Mouse (Mus musculus): ENCODE data around the gene Erap1. TPM values are rescaled to one million over a fixed set of nuclear protein-coding genes. Genes with fewer than 3 reads are reported as not detected.

The Erap1 gene
- 1 to 10 TPM in 1 of 2 experiments, under 1 TPM in 1; 0.30 to 4.1 TPM for polyA plus RNA-seq (2012; fragmentation: generic; extraction: Trizol)

GRCm38 (mm10) chr13:74638793-74639711 is at the start of gene Erap1:
Gene Erap1, plus strand, starts transcription at chr13:74639568.

Other genes starting within 250 kb of the Erap1 start
- gene Zfp72, start 248.7 kb upstream of the Erap1 start, polyA plus RNA-seq (2012; fragmentation: generic; extraction: Trizol), result under 1 TPM; 0.01 to 0.27 TPM
- gene Ftl1-ps1, start 239.9 kb upstream of the Erap1 start, polyA plus RNA-seq (2012; fragmentation: generic; extraction: Trizol), result 100 to 1,000 TPM; 160 to 526 TPM
- 1 to 10 TPM in 1 of 2 experiments, under 1 TPM in 1; 0.28 to 3.1 TPM for gene Zfp825, start 145.6 kb upstream of the Erap1 start, polyA plus RNA-seq (2012; fragmentation: generic; extraction: Trizol)
- gene Cast, start 169.2 kb downstream of the Erap1 start, polyA plus RNA-seq (2012; fragmentation: generic; extraction: Trizol), result 10 to 100 TPM in 1 of 2 experiments, 1 to 10 TPM in 1; 5.3 to 27.9 TPM

All from C3H10T1/2 (cell line).